Mouse (Mus musculus): ENCODE data around the gene Utp6. TPM values are rescaled to one million over a fixed set of nuclear protein-coding genes. Genes with fewer than 3 reads are reported as not detected.
A peak's percentile ranks its signal among the peaks of the same experiment; 100 is the strongest.

Utp6 gene
- polyA plus RNA-seq, 3 experiments from 2014 or later, result 38.7 to 52.0 (median 40.7) TPM

DNA sequence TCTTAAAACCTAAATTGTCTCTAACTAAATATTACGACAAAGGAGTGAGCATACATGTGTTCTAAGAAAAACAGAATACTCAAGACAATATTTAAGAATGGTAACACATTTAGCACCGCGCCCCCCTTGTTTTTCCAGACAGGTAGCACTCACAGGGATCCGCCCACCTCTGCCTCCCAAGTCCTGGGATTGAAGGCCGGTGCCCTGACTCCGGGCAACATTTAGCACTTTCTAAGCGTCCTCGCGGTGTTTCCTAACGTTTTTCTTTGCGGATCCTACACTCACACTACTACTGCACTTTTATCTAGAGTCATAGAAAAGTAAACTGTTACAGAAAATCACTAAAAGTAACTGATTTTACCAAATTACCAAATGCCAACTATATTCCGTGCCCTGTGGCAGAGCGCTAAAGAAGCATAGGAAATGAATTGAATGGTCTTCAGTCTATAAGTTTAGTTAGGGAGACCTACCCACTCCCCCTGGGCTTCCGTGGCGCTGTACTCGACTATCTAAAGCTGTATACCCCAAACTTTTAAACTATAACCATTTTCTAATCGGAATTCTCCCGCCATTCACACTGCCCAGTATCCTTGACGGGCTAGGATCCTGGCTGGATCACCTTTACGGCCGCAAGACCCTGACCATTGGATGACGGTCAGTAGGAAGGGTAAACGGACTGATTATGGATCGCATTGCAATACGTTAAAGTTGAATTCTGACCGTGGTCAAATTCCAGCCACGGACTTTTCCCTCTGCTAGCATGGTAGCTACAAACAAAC, 655 bp downstream of the Utp6 start:
- ATAC-seq, result no peak

DNA sequence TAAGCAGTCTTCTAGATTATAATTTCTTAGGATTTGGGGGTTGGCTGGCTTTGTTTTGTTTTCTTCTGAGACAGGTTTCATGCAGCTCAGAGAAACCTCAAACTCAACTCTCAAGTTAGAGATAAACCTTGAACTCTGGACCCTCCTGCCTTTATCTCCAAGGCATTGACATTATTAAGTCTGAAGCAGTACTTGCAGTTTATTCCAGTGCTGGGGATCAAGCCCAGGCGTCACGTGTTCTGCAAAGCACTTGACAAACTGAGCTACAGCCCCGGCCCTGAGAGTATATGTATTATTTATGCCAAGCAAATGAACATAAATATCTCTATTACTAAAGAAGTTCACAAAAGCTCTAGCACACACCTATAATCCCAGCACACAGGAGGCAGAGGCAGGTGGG, 14.9 kb downstream of the Utp6 start:
- ATAC-seq, result no peak

DNA sequence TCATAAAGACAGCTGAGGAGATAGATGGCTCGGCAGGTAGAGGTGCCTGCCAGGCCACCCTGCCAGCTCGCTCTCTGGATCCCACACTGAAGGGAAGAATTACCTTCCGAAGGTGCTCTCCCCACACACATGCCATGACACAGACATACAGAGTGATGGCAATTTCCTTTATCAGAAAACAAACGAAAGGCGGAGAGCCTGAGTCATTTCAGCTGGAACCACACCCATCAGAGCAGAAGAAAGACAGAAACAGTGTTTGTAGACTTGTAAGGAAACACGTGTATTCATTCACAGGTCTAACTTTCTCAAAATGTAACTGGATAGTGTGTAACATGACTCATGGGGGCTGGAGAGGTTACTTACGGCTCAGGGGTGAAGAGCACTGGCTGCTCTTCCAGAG, 18.6 kb downstream of the Utp6 start:
- no peak for ATAC-seq

DNA sequence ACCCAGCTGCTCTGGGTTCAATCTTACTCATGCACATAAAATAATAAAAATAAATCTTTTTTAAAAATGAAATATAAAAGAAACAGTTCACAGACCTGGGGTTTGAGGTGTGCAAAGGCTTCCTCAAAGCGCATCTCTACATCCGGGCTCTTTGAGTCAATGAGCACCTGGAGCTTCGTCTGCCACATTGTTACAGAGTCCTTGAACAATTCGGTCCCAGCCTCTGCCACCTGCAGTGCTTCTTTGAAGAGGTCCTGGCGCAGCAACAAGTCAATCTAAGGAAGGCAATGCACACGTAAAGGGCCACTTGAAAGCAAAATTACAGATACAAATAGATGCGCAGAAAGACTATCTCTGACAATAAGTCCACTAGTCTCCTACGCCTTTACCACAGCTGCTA, 19.1 kb downstream of the Utp6 start:
- ATAC-seq, result no peak

DNA sequence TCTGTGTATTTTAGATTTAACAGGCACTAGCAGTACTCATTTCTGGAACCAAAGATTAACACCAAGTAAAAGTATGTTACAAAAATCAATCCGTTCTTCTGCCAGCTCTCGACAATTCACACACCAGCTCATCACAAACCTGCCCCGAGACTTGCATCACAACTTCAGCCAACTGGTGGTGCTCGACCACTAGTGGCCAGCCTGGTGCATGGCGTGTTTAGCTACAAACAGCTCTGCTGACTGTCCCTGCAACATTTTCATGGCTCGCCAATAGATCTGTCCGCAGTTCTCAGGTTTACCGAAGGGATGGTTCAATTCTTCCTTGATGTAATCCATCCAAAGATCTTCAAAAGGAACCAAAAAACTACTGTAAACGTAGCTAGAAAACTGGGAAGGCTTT, 26.4 kb downstream of the Utp6 start:
- ATAC-seq, result no peak

DNA sequence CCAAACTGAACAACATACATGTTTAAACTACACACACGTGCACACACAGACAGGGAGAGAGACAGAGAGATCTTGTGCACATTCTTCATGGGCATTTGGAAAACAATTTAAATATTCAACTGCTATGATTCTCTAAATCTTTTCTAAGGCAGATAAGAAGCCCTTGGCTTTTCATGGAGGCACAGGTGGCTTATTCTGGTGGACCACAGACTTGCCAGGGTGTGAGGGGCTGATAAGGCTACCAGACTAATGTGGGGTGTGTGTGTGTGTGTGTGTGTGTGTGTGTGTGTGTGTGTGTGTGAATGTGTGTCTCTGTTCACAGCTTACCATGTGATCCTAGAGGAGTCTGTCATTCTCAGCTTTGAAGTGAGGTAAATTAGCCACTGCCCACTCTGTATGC, 39.4 kb downstream of the Utp6 start:
- ATAC-seq, result no peak

DNA sequence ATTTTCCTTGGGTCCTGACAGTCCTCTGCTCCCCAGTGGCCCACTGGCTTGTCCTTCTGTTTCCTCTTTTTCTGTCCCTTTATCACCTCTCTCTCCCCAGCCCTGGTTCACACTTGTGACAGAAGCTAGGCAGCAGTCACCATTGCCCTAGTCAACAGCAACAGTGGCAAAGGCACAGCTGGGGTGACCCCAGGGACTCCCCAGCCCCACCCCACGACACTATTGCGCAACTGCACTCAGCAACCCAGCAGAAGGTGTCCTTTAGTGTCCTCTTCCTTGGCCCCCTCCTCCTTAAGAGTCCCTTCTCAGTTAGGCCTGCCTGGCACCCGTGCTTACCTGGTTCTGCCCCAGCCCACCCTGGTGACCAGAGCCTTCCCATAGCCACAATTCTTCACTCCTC, 40.0 kb downstream of the Utp6 start:
- no peak for ATAC-seq

DNA sequence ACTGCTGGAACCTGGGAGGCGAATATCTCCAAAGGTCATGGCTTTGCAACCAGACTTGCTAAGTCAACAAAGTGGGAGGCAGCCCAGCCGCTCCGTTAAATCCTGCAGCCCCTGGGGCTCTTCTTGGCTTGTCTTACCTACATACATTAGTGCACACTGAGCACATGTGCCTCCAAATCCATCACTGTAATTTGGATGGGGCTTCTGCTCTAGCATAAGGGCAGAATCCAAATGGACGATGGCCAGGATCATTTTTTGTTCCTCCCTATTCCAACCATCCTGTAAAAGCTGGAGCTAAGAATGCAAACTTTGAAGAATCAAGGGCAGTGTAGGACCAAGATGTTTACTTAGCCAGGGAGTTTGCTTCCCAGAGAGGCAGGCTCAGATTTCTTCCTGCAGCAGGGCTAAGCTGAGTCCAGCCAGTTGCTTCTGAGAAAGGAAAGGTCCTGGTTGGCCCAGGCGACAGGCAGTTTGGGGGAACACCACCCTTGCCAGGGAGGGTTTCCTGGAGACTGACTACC, 41.6 kb downstream of the Utp6 start:
- ATAC-seq, result no peak

DNA sequence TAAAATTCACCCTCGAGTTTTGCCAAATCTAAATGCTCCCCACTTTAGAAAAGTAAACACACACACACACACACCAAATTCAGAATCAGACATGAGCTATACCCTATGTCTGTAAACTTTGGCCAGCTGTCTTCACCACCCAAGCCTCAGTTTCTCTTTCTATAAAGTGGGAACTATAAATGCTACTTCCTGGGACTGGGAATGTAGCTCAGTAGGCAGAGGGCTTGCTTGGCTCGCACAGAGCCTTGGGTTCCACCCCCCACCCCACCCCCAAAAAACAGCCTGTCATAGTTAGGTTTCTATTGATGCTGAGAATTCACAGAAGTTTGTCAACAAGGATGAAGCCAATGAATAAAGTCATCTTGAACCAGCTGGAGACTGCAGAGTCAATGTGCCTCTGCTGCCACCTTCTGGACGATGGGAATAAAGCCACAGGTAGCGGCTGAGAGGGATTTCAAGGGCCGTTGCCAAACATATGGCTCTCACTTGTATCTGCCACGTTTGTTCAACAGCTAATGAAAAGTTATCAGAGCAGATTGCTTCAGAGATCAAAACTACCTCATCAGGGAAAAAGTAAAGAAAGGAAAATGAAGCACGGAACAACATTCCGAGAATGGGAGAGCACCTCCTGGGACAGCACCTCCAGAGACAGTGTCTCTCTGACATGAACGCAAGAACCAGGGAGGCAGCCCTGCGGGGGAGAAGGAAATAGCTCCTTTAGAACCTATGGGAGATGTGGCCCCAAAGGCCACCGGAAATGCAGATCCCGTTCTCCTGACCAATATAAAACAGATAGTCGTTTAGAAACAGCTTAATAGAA, 42.3 kb downstream of the Utp6 start:
- ATAC-seq, result peak; percentile 75

DNA sequence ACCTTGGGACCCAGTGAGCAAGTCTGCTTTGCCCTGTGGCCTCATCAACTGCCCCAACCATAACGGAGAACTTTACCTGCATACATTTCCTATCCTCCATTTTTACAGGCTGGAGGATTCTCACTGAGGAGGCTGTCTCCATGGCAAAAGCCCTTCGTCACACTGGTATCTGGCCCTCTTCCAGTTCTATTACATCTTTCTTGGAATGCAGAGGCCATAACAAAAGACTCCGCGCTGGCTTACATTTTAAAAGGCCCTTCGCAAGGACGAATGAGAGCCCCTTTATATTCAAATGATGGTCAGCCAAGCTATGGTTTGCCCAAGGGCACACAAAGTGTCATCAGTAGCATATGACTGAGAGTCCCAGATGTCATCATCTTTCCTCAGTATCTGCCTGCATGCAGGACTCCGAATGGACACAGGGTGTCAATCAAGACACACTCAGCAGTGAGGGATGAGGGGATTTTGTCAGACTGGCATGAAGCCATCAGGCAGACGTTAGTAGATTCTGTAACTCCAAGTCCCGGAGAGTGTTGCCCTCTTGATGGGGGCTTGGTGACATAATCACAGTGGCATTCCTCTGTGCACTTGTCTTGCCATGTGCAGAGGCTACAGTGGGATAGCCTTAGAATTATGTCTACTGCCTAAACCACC, 46.4 kb downstream of the Utp6 start:
- no peak for ATAC-seq

DNA sequence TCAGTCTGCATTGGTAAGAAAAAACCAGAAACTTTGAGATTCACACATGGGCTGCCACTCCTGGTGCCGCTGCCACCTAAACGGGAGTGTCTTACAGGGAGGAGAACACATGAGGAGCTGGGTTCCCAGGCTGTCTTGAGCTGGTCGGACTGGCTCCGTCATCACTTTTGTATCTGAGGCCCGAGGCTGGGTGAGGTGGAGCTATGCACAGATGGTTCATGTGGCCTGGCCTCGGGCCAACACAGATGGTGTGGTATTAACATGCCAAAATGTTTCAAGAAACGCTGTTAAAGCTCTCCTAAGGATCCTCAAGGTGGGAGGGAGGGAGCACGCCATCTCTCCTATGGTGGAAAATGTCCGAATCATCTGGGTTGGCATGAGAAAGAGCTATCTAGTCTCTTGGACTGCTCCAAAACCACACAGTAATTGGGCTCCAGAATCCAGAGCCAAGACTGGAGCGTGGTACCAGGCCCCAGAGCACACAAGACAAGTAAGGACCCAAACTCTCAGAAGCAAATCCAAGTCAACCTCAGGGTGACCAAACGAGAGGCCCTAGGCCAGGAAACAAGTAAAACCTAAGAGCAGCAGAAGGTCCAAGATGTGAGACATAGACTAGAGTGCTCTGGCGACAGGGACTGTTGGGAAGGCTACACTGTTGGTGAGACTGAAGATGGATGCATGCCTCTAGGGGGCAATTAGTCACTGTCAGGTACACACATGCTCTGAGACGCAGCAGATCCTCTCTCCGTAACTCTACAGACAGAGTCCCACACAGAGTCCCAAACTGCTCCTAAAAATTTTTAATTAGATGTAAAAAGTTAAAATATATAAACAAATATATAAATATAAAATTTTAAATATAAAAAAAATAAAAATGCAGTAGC, 53.3 kb downstream of the Utp6 start:
- no peak for ATAC-seq

DNA sequence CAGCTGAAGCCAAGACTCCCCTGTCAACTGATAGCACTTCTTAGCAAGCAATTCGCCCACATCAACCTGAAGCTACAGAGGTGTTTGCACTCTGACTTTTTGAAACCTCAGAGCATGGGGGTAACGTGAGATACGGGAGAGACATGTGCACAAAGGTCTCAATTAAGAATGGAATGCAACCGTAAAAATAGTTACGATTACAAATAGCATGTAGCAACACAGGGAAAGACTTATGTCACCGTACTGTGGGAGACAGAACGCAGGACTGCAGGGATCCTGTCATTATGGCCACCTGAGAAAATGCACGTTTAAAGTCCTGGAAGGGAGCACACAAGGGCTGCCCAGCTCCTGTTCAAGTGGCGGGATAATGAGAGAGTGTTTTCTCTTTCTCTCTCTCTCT, 55.3 kb downstream of the Utp6 start:
- no peak for ATAC-seq

DNA sequence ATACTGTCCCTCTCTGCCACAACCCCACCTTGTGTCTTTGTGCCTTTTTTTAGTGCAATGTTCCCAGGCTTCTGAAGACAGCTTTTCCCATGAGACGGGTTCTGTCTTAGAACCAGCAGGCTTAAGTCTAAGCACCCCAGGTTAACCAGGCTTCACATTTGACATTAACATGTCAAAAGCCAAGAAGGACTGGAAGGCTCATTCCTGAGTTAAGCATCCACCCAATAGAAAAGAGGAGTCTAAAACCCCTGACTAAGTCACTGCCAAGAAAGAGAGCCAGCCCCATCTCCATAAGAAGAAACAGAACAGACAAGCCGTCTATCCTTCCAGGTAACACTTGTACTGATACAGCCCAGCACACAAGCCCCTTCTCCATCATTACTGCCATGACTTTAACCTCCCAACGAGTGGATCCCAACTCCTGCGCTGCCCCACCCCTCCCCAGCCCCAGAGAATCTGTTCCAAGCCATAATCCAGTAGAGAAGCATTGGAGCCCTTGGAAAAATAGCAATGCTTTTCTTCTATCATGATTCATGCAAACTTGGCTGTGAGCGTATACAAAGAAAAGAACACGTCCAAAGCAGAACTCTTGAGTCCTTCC, 59.2 kb downstream of the Utp6 start:
- no peak for ATAC-seq

DNA sequence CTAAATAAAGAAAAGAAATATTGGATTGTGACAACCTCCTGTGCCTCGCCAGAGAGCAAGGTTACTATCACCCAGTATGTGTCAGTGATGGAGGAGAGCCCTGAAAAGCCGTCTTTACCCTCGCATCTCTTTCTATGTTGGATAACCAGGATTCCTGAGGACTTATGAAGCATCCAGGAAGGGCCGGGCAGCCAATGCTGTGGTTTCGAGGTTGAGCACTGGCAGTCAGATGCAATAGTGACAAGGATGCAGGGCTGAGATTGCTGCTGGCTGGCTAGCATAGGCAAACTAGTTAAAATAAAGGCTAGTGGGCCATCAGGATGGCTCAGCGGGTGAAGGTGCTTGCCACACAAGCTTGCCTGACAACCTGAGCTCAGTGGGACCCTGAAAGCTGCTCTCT, 61.0 kb downstream of the Utp6 start:
- ATAC-seq, result no peak

DNA sequence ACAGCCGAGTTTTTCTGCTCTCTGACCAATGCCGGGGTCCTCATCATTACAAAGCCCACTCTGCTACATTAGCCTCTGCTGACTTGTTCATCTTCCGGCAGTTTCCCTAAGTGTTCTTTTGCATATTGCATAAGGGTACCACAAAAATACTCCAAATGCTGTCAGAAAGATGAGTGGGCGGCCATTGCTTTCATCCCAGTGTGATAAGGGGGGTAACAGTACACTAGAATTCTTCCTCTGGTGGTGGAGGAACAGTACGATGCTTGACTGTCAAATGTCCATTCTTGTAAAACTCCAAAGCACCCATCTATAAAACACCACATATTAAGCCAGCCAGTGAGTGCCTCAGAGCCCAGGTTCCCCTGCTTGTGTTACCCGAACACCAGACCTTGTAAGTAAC, 69.9 kb downstream of the Utp6 start:
- ATAC-seq, result no peak

DNA sequence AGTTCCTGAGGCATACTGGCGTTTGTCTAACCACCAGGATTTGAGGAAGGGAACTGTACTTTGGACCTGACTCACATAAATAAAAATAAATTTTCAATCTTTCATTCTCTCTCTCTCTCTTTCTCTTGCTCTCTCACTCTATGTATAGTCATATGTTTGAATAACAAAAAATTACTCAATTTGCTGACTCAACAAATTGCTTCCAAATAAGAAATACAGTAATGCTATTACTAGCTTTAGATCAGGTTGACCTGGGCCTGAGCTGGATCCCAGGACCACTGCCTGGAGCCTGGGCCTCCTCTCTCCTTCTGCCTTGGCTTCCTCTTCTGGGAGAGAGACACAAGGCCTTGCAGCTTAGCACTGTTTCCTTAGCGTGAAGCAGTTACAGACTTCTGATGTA, 71.4 kb downstream of the Utp6 start:
- no peak for ATAC-seq

DNA sequence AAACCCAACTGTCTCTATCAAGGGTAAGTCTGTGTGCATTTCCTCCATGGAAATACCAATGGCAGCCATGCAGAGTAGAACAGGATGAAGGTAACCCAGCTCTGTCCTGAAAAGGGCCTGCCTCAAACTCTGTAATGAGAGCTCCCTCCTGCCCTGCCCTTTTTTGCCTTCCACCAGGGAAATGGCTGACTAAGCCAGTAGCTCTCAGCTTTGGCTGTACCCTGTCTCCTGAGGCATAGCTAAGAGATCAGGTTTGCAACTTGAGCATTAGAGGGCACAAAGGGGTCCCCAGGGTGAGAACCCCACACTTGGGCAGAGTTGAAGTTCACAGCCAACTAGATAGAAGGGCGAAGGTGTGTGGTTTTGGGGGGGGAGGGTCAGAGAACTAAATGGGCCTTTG, 75.2 kb downstream of the Utp6 start:
- ATAC-seq, result no peak

DNA sequence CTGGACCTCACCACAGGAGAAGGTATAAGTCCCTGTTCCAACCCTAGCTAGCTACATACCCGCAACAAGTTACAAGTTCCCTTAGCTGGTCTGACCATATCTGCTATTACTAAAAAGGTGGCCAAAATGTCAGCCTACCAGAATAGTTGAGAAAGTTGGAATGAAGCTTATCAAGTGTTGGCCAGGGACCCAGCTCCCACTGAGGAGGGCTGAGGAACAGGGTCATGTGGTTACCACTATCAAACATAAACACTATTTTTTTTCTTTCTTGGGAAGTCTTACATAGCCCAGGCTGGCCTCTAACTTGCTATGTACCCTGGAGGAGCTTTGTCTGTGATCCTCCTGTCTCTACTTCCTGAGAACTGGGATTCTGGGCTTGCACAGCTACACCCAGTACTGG, 75.8 kb downstream of the Utp6 start:
- no peak for ATAC-seq

DNA sequence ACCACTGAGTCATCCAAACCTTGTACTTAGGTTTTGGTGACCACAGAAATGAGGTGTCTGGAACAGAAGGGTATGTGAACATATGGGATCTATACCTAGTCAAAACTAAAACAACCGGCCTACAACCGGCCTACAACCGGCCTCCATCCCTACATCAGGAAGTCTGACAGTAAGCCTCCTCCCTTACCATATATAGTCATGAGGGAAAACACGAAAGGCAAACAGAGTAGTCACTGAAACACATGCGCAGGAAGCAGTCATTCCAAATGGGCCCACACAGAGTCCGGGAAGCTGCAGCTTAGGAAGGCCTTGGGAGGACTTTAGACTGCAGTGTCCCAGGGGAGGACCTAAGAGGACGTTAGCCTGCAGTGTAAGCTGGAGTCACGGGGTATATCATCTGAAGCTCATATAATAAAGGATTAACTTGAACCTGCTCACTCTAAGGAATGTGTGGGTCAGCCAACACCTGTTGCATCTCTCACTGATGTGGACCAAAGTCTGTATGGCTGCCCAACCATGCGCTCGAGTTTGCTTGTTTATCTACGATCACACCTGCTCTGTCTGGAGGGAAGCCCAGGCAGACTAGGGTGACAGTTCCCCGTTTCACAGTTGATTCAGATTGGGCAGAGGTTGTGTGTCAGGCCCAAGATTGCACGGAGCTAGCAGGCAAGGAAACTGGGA, 76.3 kb downstream of the Utp6 start:
- ATAC-seq, result no peak

DNA sequence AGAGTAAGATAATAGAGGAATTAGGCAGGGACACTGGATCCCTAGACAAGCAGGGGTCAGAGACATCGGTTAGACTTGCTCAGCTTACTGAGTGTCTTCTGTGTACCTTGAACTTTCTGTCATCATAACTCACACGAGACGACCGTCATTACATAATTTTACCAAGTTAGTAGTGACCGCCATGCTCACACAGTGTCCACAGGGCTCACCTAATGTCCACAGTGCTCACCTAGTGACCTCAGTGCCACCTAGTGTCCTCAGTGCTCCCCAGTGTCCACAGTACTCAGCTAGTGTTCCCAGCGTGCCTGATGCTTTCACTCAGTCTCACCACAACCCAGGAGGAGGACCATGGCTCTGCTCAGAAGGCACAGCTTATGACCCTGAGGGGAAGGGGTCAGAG, 77.4 kb downstream of the Utp6 start:
- ATAC-seq, result no peak

Data from inflammation-experienced regulatory T-cells, adult 6 months (primary cell).